Mouse (Mus musculus) small intestine, adult 2 months (tissue): ENCODE data around the gene Zmiz2. TPM values are rescaled to one million over a fixed set of nuclear protein-coding genes. Genes with fewer than 3 reads are reported as not detected.

ENCODE experiments used
- H3K27ac ChIP-seq: fragments of 200-500 bp; 2 replicates; pipeline ENCODE4 v1.5.1; 2012; ENCODE audit warnings: low read depth, low read length, control low read depth, inconsistent platforms; ENCODE audit not compliant: insufficient read depth
- H3K27me3 ChIP-seq: fragments of 200-500 bp; 2 replicates; pipeline ENCODE4 v1.6.1; 2012; ENCODE audit warnings: mild to moderate bottlenecking, moderate library complexity, low read length, inconsistent platforms; ENCODE audit not compliant: control insufficient read depth, insufficient read depth
- H3K36me3 ChIP-seq: fragments of 200-500 bp; 2 replicates; pipeline ENCODE4 v1.6.1; 2012; ENCODE audit warnings: mild to moderate bottlenecking, low read length, control low read depth, inconsistent platforms; ENCODE audit not compliant: control insufficient read depth, insufficient read depth
- H3K4me1 ChIP-seq: fragments of 200-500 bp; 2 replicates; pipeline ENCODE4 v1.6.1; 2012; ENCODE audit warnings: low read length, inconsistent platforms, mixed read lengths; ENCODE audit not compliant: control insufficient read depth, insufficient read depth, insufficient read length
- H3K4me3 ChIP-seq: fragments of 200-500 bp; 2 replicates; pipeline ENCODE4 v1.5.1; 2012; ENCODE audit warnings: low read depth, mild to moderate bottlenecking, control low read depth, inconsistent platforms, low read length, moderate library complexity
- CTCF ChIP-seq: fragments of 200-500 bp; IDR thresholded peaks from 2 replicates; pipeline ENCODE4 v1.5.1; 2012; ENCODE audit warnings: low read depth, mild to moderate bottlenecking, control low read depth, inconsistent platforms, low read length, moderate library complexity, mixed read lengths; ENCODE audit not compliant: insufficient replicate concordance, insufficient read length; ENCODE audit errors: extremely low read depth
- POLR2A ChIP-seq: fragments of 200-500 bp; IDR thresholded peaks from 2 replicates; pipeline ENCODE4 v1.6.1; 2012; ENCODE audit warnings: low read depth, mild to moderate bottlenecking, control low read depth, inconsistent platforms, low read length, moderate library complexity
- WGBS: fragments of 180-500 bp; shearing (Covaris S2); methylation state at CpG from one replicate; pipeline ENCODE4 v1.1.7; 2018; 5-methylcytosine and 5-hydroxymethylcytosine counted together
- polyA plus RNA-seq: library from polyadenylated mRNA; depleted of rRNA; stranded (reverse); fragments of >200 nt; gene quantifications from 2 replicates; pipeline ENCODE4 v1.2.3, GENCODE M21; 2012

The Zmiz2 gene
- polyA plus RNA-seq, 1 experiment: 85.9 TPM

DNA sequence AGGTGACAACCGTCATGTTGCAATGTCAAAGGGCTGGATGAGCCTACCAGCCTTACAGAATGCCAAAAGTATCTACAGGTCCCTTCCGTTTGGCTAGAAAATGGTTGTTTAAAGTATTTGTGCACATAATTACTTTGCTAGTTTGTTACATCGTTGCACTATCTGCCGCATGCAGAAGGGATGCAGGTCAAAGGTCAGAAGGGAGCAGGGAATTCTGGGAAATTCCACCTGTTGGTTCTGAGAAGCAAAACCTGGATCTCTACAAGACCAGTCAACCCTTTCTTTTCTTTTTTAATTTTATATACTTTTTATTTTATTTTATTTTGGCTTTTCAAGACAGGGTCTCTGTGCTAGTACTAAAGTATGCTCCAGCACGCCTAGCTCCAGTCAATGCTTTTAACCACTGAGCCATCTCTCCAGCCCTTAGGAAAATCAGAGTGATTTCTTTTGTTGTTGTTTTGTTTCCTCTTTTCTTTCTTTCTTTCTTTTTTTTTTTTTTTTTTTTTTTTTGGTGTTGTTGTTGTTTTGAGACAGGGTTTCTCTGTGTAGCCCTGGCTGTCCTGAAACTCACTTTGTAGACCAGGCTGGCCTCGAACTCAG, 648 bp upstream of the Zmiz2 start:
- Histone ChIP-seq H3K4me1 (peaks cover 16% of the 10 kb centered on the region), H3K4me3 (0 out of 2 replicates have a peak overlapping the region, but pooled peaks have one; percentile 87), H3K27ac (peak overlapping the region; percentile 82), H3K36me3 (peaks cover 6% of the 10 kb centered on the region), H3K27me3 (no peaks in the 10 kb centered on the region)
- TF ChIP-seq POLR2A (no peak), CTCF (no peak)
- WGBS: 80% methylated on average over 6 of the region's 6 CpGs

DNA sequence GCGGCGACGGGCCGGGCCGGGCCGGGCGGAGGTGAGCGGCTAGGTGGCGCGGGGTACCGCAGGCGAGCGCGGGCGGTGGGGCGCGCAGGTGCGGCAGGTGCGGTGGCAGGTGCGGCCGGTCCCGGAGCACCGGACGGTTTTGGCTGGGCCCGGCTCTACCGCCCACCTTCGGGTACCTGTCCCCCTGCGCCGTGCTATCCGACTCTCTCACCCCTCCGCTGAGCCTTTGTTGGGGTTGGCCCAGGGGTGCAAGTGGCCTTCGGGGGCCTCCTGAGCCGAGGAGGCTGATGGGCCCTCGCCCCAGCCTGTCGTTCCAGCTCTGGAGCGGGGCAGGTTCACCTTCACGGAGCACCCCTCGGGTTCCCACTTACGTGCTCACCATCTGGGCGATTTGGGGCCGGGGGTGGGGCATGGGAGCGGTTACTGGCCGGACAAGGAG, 628 bp downstream of the Zmiz2 start:
- no peak for TF ChIP-seq POLR2A
- no peak for TF ChIP-seq CTCF
- Histone ChIP-seq H3K27me3 (no peaks in the 10 kb centered on the region), H3K4me3 (peak overlapping the region; percentile 87), H3K27ac (peak overlapping the region; percentile 19), H3K36me3 (peaks cover 10% of the 10 kb centered on the region), H3K4me1 (peaks cover 16% of the 10 kb centered on the region)
- WGBS: 2% methylated on average over 43 of the region's 43 CpGs

DNA sequence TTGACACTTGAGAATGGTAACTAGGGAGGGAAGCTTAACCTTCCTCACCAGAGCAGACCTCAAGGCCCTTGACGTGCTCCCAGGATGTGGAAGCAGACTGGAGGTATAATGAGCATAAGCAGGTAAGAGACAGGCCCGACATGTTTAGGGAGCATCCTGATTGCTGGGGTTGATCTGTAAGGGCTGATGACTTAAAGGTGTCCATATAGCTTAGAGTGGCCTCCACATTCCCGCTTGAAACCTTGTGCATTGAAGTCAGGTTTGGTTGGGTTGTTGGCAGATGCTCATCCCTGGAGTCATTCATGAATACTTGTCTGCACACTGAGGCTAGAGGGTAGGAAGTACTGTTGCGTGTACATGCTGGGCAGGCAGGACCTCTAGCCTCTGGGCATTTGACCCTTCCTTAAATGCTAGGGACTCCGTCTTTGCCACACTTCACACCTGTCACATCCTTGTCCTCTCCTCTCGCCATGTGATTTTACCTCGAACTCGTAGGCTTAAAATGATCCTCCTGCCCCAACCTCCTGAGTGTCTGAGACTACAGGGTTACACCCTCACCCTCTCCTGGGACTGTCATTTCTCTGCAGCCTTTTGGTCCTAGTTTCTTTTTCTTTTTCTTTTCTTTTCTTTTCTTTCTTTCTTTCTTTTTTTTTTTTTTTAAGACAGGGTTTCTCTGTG, 1.6 kb downstream of the Zmiz2 start:
- Histone ChIP-seq H3K27ac (no peak overlapping the region), H3K4me1 (peaks cover 16% of the 10 kb centered on the region), H3K36me3 (peaks cover 15% of the 10 kb centered on the region), H3K27me3 (no peaks in the 10 kb centered on the region), H3K4me3 (peak overlapping the region; percentile 12; the same call in 1 of the 2 replicates)
- WGBS: 67% methylated on average over 8 of the region's 8 CpGs
- TF ChIP-seq CTCF: no peak
- TF ChIP-seq POLR2A: no peak

DNA sequence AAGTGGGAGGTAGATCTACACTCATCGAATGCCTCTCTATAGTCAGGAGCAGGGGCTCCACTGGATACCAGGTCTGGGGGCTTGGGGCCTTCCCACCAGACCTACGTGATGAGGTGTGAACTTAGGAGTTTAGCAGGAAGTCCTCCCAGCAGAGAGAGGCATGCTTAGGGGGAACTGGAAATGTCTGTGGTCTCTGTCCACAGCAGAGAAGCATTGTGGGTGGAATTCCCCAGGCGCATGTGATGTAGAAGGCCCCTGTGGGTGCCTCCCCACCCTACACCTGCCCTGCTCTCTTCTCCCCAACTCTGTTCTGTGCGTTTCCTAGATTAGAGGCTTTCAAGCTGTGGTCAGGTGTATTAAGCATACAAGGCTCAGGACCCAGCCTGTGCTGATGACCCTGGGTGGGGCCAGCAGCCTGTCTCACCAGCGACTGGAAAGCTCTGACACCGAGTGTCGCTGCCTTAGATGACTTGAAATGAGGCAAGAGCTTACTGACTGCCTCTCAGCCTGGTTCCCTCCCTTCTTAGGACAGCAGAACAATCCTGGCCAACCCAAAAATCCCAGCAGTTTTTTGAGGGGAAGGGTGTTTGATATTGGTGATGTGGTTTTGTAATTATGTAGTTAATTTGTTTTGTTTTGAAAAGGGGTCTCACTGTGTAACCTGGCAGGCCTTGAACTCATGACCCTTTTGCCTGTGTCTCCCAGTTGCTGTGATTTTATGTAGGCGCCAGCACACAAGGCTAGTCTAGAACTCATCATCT, 2.8 kb downstream of the Zmiz2 start:
- peak overlapping the region; percentile 54 for H3K27ac ChIP-seq
- TF ChIP-seq POLR2A (no peak), CTCF (no peak)
- 62% methylated on average over 8 of the region's 8 CpGs for WGBS
- H3K4me3 ChIP-seq: no peak overlapping the region
- H3K27me3 ChIP-seq: no peaks in the 10 kb centered on the region
- peaks cover 26% of the 10 kb centered on the region for H3K36me3 ChIP-seq
- H3K4me1 ChIP-seq: peaks cover 16% of the 10 kb centered on the region

DNA sequence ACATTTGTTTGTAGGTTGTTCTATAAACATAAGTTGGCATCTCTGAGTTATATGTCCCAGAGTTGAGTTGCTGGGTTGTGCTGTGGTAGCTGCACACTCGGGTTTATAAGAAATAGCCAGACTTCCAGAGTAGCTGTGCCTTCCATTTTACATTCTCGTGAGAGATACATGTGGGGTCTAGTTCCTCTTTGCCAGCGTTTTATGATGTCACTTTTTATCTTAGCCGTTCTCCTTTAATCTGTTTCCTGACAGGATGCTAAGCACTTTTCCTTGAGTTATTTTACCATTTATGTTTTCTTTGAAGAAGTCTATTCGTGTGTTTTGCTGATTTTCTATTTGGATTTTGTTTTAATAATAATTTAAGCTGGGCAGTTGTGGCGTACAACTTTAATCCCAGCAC, 4.0 kb downstream of the Zmiz2 start:
- H3K36me3 ChIP-seq: peaks cover 38% of the 10 kb centered on the region
- no peaks in the 10 kb centered on the region for H3K27me3 ChIP-seq
- H3K27ac ChIP-seq: no peak overlapping the region
- H3K4me3 ChIP-seq: no peak overlapping the region
- TF ChIP-seq POLR2A (no peak), CTCF (no peak)
- H3K4me1 ChIP-seq: peaks cover 16% of the 10 kb centered on the region
- WGBS: 66% methylated on average over 6 of the region's 6 CpGs

DNA sequence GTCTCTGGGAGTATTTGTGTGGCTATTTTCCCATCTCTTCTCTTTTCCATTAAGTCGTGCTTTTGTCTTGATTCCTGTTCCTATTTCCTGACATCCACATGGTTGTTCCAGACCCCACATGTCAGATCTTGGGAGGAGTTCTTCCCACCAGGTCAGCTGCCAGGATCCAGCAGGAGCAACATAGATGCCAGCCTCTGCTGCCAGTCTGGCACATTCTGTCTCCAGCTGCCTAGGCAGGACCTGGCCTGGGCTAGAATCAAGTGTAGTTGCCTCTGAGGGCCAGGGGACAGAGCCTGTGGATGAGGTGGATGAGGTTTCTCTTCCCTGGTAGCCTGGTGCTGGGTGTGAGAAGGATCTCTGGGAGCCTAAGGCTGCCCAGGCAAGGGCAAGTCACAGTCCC, 5.0 kb downstream of the Zmiz2 start:
- H3K36me3 ChIP-seq: peaks cover 46% of the 10 kb centered on the region
- H3K4me3 ChIP-seq: no peak overlapping the region
- peaks cover 16% of the 10 kb centered on the region for H3K4me1 ChIP-seq
- H3K27ac ChIP-seq: no peak overlapping the region
- TF ChIP-seq POLR2A (no peak), CTCF (no peak)
- H3K27me3 ChIP-seq: no peaks in the 10 kb centered on the region
- 68% methylated on average over 1 of the region's 1 CpGs for WGBS

DNA sequence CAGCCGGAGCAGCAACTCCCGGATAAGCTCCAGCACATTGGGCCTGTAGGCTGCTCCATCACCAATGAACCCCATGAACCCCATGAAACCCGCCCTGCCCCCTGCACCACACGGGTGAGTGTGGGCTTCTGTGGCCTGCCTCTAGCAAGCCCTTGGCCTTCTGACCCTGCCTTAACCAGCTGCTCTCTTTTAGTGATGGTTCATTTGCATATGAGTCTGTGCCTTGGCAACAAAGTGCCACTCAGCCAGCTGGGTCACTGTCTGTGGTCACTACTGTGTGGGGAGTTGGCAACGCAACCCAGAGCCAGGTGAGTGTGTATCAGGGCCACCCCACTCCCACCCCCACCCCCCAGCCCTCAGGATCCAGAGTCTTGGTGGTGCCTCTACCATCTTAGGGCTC, 6.7 kb downstream of the Zmiz2 start:
- no peak for TF ChIP-seq CTCF
- Histone ChIP-seq H3K4me3 (no peak overlapping the region), H3K36me3 (peaks cover 60% of the 10 kb centered on the region), H3K27ac (no peak overlapping the region), H3K27me3 (no peaks in the 10 kb centered on the region), H3K4me1 (peaks cover 11% of the 10 kb centered on the region)
- 89% methylated on average over 5 of the region's 5 CpGs for WGBS
